Mouse (Mus musculus): ENCODE data around the gene Hist1h4h. TPM values are rescaled to one million over a fixed set of nuclear protein-coding genes. Genes with fewer than 3 reads are reported as not detected.

The Hist1h4h gene
- polyA plus RNA-seq, 1 experiment from 2014 or later: 8.5 TPM

DNA sequence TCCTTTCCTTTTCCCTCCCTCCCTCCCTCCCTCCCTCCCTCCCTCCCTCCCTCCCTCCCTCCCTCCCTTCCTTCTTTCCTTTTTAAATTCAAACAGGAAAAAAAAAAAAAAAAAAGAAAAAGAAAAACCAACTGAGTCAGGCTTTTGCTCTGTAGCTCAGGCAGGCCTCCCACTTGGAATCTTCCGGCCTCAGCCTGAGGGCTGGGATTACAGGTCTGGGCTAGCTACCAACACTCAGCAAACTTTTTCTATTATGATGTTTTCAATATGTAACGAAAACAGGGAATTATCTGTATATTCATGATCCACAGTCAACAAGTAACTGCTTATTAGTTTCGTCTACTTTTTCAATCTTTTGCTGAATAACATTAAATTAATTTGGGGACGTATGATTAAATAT is 27.9 kb upstream of the Hist1h4h start:
- H3K4me3 ChIP-seq (ENCODE audit: control insufficient read depth in 1 of 2, insufficient read depth in 1 of 2, low read depth in 1 of 2, low read length in 2 of 2): no peak overlapping the region
- WGBS: 51% methylated on average over 4 of the region's 4 CpGs
- H3K27ac ChIP-seq (replicated peaks in 1 of 2; ENCODE audit: control insufficient read depth in 1 of 2, insufficient read depth in 1 of 2, low read depth in 2 of 2, low read length in 2 of 2): no peak overlapping the region
- H3K4me2 ChIP-seq (ENCODE audit: low read length): no peak overlapping the region
- no peak for ATAC-seq (ENCODE audit: insufficient number of reproducible peaks, insufficient read depth, low FRiP score, low read depth)
- H3K36me3 ChIP-seq (ENCODE audit: control insufficient read depth, insufficient read depth, low read length): no peaks in the 10 kb centered on the region
- peaks cover 16 to 30% of the 10 kb centered on the region in 2 experiments; a peak in 3 of 4 replicates for H3K4me1 ChIP-seq (ENCODE audit: control insufficient read depth in 2 of 2, insufficient read depth in 2 of 2, low read length in 2 of 2)
- H3K27me3 ChIP-seq (ENCODE audit: control insufficient read depth, insufficient read depth, low read length): no peaks in the 10 kb centered on the region
- no peak overlapping the region for H3K9ac ChIP-seq (ENCODE audit: low read length)
- H3K9me3 ChIP-seq (ENCODE audit: control insufficient read depth, low read length): no peaks in the 10 kb centered on the region

DNA sequence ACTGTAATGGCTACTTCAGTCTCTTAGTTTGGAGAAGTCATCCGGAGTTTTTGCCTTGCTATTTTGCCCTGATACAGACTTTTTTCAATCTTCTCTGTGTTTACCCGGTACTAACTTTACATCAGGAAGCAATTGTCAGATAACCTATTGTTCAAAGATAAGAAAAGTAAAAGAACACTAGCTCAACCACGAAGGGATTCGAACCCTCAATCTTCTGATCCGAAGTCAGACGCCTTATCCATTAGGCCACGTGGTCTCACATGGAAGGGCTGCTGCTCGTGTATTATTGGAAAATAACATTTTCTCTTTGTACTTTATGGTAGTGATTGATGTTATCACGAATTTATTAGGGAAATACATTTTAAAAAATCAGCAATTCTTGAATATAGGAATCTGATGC is 27.1 kb upstream of the Hist1h4h start:
- Histone ChIP-seq H3K9me3 (ENCODE audit: control insufficient read depth, low read length) (no peaks in the 10 kb centered on the region), H3K4me1 (ENCODE audit: control insufficient read depth in 2 of 2, insufficient read depth in 2 of 2, low read length in 2 of 2) (peaks cover 14 to 27% of the 10 kb centered on the region in 2 experiments; a peak in 3 of 4 replicates), H3K27me3 (ENCODE audit: control insufficient read depth, insufficient read depth, low read length) (no peaks in the 10 kb centered on the region), H3K4me2 (ENCODE audit: low read length) (peak overlapping the region; percentile 23; the same call in 1 of the 2 replicates), H3K9ac (ENCODE audit: low read length) (no peak overlapping the region), H3K36me3 (ENCODE audit: control insufficient read depth, insufficient read depth, low read length) (no peaks in the 10 kb centered on the region), H3K27ac (replicated peaks in 1 of 2; ENCODE audit: control insufficient read depth in 1 of 2, insufficient read depth in 1 of 2, low read depth in 2 of 2, low read length in 2 of 2) (no peak overlapping the region), H3K4me3 (ENCODE audit: control insufficient read depth in 1 of 2, insufficient read depth in 1 of 2, low read depth in 1 of 2, low read length in 2 of 2) (no peak overlapping the region)
- no peak for ATAC-seq (ENCODE audit: insufficient number of reproducible peaks, insufficient read depth, low FRiP score, low read depth)
- 3% methylated on average over 9 of the region's 9 CpGs for WGBS

DNA sequence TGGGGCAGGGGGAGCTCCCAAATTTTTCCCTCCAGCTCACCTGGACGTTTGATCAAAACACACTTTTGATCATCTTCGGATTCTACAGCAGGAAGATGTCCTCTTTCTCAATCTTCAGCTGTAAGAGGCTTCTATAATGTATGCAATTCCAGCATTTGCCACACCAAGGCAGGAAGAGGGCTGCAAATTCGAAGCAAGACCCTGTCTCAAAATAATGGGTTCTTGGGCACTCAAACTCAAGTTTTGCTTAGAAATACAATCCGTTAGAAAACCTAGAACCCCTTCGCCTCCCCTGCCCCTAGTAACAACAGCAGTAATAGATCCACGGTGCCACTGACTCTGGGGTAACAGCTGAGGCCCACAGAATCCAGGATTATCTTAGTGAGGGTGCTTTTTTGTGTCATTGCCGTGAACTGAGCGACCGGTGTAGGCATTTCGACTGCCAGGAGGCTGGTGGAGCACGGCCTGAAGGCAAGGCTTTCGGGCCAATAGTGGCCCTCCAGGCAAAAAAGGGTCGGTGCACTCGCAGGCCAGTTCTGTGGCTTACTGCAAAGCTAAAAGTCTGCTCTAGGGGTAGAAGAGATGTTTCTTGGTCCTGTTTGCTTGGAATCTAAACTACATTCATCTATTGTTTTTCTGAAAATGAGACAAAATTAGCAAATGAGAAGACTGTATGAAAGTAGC is 25.0 kb upstream of the Hist1h4h start:
- WGBS: 8% methylated on average over 14 of the region's 14 CpGs
- Histone ChIP-seq H3K36me3 (ENCODE audit: control insufficient read depth, insufficient read depth, low read length) (no peaks in the 10 kb centered on the region), H3K4me1 (ENCODE audit: control insufficient read depth in 2 of 2, insufficient read depth in 2 of 2, low read length in 2 of 2) (peaks cover 14 to 27% of the 10 kb centered on the region in 2 experiments), H3K4me2 (ENCODE audit: low read length) (peak overlapping the region; percentile 63), H3K9me3 (ENCODE audit: control insufficient read depth, low read length) (no peaks in the 10 kb centered on the region), H3K9ac (ENCODE audit: low read length) (peak overlapping the region; percentile 68), H3K27ac (replicated peaks in 1 of 2; ENCODE audit: control insufficient read depth in 1 of 2, insufficient read depth in 1 of 2, low read depth in 2 of 2, low read length in 2 of 2) (peak overlapping the region; percentile 35 to 57; a peak in 3 of 4 replicates), H3K4me3 (ENCODE audit: control insufficient read depth in 1 of 2, insufficient read depth in 1 of 2, low read depth in 1 of 2, low read length in 2 of 2) (peak overlapping the region; percentile 33 to 40), H3K27me3 (ENCODE audit: control insufficient read depth, insufficient read depth, low read length) (no peaks in the 10 kb centered on the region)
- no peak for ATAC-seq (ENCODE audit: insufficient number of reproducible peaks, insufficient read depth, low FRiP score, low read depth)

DNA sequence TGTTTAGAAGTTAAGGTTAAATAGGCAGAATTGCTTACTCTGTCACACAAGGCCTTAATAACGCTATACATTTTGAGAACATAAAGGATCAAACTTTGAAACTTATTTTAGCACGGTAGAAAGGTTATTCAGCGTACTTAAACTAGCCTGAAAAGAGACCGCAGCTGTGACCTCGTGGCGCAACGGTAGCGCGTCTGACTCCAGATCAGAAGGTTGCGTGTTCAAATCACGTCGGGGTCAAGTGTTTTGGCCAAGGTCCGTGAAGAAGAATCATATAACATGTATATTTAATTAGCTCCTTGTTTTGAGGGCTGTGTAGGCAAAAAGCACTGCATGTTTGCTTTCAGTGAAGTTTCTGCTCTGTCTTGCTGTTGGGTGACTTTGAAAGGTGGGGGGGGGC is 24.5 kb upstream of the Hist1h4h start:
- peak overlapping the region; percentile 68 for H3K9ac ChIP-seq (ENCODE audit: low read length)
- H3K4me1 ChIP-seq (ENCODE audit: control insufficient read depth in 2 of 2, insufficient read depth in 2 of 2, low read length in 2 of 2): peaks cover 14 to 27% of the 10 kb centered on the region in 2 experiments
- peak overlapping the region in 1 of 2 experiments; percentile 33; a peak in 2 of 4 replicates for H3K4me3 ChIP-seq (ENCODE audit: control insufficient read depth in 1 of 2, insufficient read depth in 1 of 2, low read depth in 1 of 2, low read length in 2 of 2)
- H3K27ac ChIP-seq (replicated peaks in 1 of 2; ENCODE audit: control insufficient read depth in 1 of 2, insufficient read depth in 1 of 2, low read depth in 2 of 2, low read length in 2 of 2): peak overlapping the region in 1 of 2 experiments; percentile 35; a peak in 1 of 4 replicates
- peak overlapping the region; percentile 63 for H3K4me2 ChIP-seq (ENCODE audit: low read length)
- no peaks in the 10 kb centered on the region for H3K27me3 ChIP-seq (ENCODE audit: control insufficient read depth, insufficient read depth, low read length)
- no peak for ATAC-seq (ENCODE audit: insufficient number of reproducible peaks, insufficient read depth, low FRiP score, low read depth)
- H3K9me3 ChIP-seq (ENCODE audit: control insufficient read depth, low read length): no peaks in the 10 kb centered on the region
- no peaks in the 10 kb centered on the region for H3K36me3 ChIP-seq (ENCODE audit: control insufficient read depth, insufficient read depth, low read length)
- WGBS: 10% methylated on average over 13 of the region's 13 CpGs

DNA sequence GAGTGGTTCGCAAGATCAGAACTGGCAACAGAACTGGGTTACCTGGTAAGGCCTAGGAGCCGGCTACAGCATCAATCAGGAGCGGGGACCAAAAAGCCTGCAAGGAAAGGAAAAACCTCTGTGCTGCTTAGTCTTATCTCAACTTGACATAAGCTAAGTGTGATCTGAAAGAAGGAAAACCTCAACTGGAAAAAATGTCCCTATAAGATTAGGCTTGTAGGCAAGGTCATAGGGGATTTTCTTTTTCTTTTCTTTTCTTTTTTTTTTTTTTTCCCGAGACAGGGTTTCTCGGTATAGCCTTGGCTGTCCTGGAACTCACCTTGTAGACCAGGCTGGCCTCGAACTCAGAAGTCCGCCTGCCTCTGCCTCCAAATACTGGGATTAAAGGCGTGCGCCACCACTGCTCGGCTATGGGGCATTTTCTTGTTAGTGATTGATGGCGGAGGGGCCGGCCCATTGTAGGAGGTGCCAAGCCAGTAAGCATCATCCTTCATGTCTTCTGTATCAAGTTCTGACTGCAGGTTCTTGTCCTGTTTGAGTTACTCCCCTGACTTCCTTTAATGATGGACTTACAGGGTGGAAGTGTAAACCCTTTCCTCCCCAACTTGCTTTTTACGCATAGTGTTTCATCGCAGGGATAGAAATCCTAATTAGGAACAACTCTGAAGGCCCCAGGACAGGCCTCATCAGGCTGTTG is 23.9 kb upstream of the Hist1h4h start:
- H3K9ac ChIP-seq (ENCODE audit: low read length): no peak overlapping the region

DNA sequence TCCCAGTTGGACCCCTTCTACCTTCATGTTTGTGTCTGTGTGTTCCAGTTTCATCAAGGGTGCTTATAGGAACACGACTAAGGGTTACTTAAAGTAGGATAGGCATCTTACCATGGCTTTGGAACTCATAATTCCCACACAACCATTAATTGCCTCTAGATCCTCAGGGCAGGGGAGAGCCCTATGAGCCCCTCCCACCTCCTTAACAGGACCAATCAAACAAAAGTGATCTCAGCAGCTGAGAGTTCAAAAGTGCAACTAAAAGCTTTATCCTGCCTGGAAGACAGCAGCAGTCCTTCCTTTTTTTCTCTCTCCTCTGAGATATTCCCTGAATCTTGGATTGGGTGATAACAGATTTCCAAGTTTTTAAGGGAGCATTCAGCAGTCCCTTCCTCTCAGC is 20.7 kb upstream of the Hist1h4h start:
- Histone ChIP-seq H3K9me3 (ENCODE audit: control insufficient read depth, low read length) (no peaks in the 10 kb centered on the region), H3K4me2 (ENCODE audit: low read length) (no peak overlapping the region), H3K4me1 (ENCODE audit: control insufficient read depth in 2 of 2, insufficient read depth in 2 of 2, low read length in 2 of 2) (peaks cover 14% of the 10 kb centered on the region in 2 experiments), H3K36me3 (ENCODE audit: control insufficient read depth, insufficient read depth, low read length) (no peaks in the 10 kb centered on the region), H3K27ac (replicated peaks in 1 of 2; ENCODE audit: control insufficient read depth in 1 of 2, insufficient read depth in 1 of 2, low read depth in 2 of 2, low read length in 2 of 2) (0 out of 4 replicates have a peak overlapping the region, but pooled peaks of 1 of the 2 experiments have one; percentile 5), H3K9ac (ENCODE audit: low read length) (no peak overlapping the region), H3K4me3 (ENCODE audit: control insufficient read depth in 1 of 2, insufficient read depth in 1 of 2, low read depth in 1 of 2, low read length in 2 of 2) (no peak overlapping the region), H3K27me3 (ENCODE audit: control insufficient read depth, insufficient read depth, low read length) (no peaks in the 10 kb centered on the region)
- ATAC-seq (ENCODE audit: insufficient number of reproducible peaks, insufficient read depth, low FRiP score, low read depth): no peak
- 27% methylated on average over 1 of the region's 1 CpGs for WGBS

More for the DNA sequence above, 23.9 kb upstream of the Hist1h4h start:
- 30% methylated on average over 14 of the region's 14 CpGs for WGBS
- no peak overlapping the region for H3K4me3 ChIP-seq (ENCODE audit: control insufficient read depth in 1 of 2, insufficient read depth in 1 of 2, low read depth in 1 of 2, low read length in 2 of 2)
- no peaks in the 10 kb centered on the region for H3K27me3 ChIP-seq (ENCODE audit: control insufficient read depth, insufficient read depth, low read length)
- no peaks in the 10 kb centered on the region for H3K36me3 ChIP-seq (ENCODE audit: control insufficient read depth, insufficient read depth, low read length)
- no peaks in the 10 kb centered on the region for H3K9me3 ChIP-seq (ENCODE audit: control insufficient read depth, low read length)
- peaks cover 14 to 23% of the 10 kb centered on the region in 2 experiments for H3K4me1 ChIP-seq (ENCODE audit: control insufficient read depth in 2 of 2, insufficient read depth in 2 of 2, low read length in 2 of 2)
- no peak for ATAC-seq (ENCODE audit: insufficient number of reproducible peaks, insufficient read depth, low FRiP score, low read depth)
- peak overlapping the region in 1 of 2 experiments; percentile 9; a peak in 1 of 4 replicates for H3K27ac ChIP-seq (replicated peaks in 1 of 2; ENCODE audit: control insufficient read depth in 1 of 2, insufficient read depth in 1 of 2, low read depth in 2 of 2, low read length in 2 of 2)
- peak overlapping the region; percentile 63 for H3K4me2 ChIP-seq (ENCODE audit: low read length)

DNA sequence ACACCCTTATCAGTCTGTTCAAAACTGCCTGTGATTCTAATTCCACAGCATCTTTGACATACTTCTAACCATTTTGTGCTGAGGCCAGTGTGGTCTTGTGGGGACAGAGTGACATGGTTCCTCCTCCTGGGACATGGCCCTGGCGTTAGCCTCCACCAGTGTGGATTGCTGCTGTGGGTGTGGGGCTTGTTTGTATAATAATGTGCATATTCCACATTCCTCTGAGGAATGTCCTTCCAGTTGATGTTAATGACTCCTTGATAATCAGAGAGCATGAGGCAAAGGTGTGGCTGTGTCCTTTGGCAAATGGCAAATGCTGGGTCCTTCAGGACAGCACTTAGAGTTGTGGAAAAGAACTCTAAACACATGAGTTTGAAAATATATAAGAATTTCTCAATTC is 17.3 kb upstream of the Hist1h4h start:
- no peak overlapping the region for H3K4me3 ChIP-seq (ENCODE audit: control insufficient read depth in 1 of 2, insufficient read depth in 1 of 2, low read depth in 1 of 2, low read length in 2 of 2)
- peaks cover 3 to 9% of the 10 kb centered on the region in 2 experiments; a peak in 2 of 4 replicates for H3K4me1 ChIP-seq (ENCODE audit: control insufficient read depth in 2 of 2, insufficient read depth in 2 of 2, low read length in 2 of 2)
- no peak overlapping the region for H3K4me2 ChIP-seq (ENCODE audit: low read length)
- H3K27ac ChIP-seq (replicated peaks in 1 of 2; ENCODE audit: control insufficient read depth in 1 of 2, insufficient read depth in 1 of 2, low read depth in 2 of 2, low read length in 2 of 2): no peak overlapping the region
- no peaks in the 10 kb centered on the region for H3K9me3 ChIP-seq (ENCODE audit: control insufficient read depth, low read length)
- no peak overlapping the region for H3K9ac ChIP-seq (ENCODE audit: low read length)
- no peak for ATAC-seq (ENCODE audit: insufficient number of reproducible peaks, insufficient read depth, low FRiP score, low read depth)
- 68% methylated on average over 1 of the region's 1 CpGs for WGBS
- no peaks in the 10 kb centered on the region for H3K36me3 ChIP-seq (ENCODE audit: control insufficient read depth, insufficient read depth, low read length)
- no peaks in the 10 kb centered on the region for H3K27me3 ChIP-seq (ENCODE audit: control insufficient read depth, insufficient read depth, low read length)
